Mouse (Mus musculus): ENCODE measurements around the gene Col23a1. TPM values are rescaled to one million over a fixed set of nuclear protein-coding genes. Genes with fewer than 3 reads are reported as not detected.

Gene Col23a1
- polyA plus RNA-seq, 1 experiment from 2014 or later, result 1.7 TPM

DNA sequence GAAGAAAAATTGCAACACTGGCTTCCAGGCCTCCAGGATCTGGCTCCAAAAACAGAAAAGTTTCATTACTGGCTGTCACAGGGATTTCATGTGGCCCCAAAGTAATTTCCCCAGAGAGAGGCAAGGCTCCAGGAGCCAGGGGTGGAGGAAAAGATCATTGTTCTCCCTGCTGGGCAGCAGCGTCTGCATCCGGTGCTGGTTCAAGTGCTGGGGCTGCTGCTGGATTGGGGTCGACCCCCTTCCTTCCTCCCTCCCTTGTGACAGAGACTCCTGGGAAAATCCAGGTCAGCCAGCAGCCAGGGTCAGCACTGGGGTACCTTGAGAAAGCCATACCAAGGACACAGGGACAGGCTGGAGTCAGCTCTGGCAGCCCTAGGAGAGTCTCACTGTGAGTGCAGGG, 129.1 kb downstream of the Col23a1 start:
- WGBS, result 24% methylated on average over 3 of the region's 3 CpGs
- no peak overlapping the region for H3K4me3 ChIP-seq
- no peaks in the 10 kb centered on the region for H3K27me3 ChIP-seq
- H3K9me3 ChIP-seq (replicated peaks), result no peaks in the 10 kb centered on the region
- no peaks in the 10 kb centered on the region for H3K36me3 ChIP-seq (ENCODE audit: poor library complexity, severe bottlenecking)
- H3K9ac ChIP-seq, result no peak overlapping the region
- H3K27ac ChIP-seq, result no peak overlapping the region
- H3K4me1 ChIP-seq, result 0 out of 2 replicates have a peak, but pooled peaks cover 3% of the 10 kb centered on the region
- ATAC-seq, result no peak
- no peak overlapping the region for H3K4me2 ChIP-seq

DNA sequence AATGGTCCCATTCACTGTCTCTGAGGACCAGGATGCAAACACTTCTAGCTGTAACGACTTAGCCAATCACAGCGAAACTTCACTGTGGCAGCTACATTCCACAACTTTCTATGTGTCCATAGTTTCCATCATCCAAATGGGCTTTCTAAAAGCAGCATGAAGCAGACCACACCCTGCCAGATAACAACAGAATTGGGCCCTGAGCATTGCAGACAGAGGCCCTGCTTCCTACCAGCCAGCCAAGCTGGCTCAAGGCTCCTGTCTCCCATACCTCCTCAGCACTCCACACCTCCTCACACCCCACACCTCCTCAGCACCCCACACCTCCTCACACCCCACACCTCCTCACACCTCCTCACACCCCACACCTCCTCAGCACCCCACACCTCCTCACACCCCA, 132.2 kb downstream of the Col23a1 start:
- H3K36me3 ChIP-seq (ENCODE audit: poor library complexity, severe bottlenecking), result no peaks in the 10 kb centered on the region
- H3K4me1 ChIP-seq, result 0 out of 2 replicates have a peak, but pooled peaks cover 3% of the 10 kb centered on the region
- no peak overlapping the region for H3K4me3 ChIP-seq
- no peaks in the 10 kb centered on the region for H3K9me3 ChIP-seq (replicated peaks)
- H3K27me3 ChIP-seq, result no peaks in the 10 kb centered on the region
- WGBS, result 70% methylated on average over 2 of the region's 2 CpGs
- H3K9ac ChIP-seq, result no peak overlapping the region
- H3K4me2 ChIP-seq, result no peak overlapping the region
- no peak overlapping the region for H3K27ac ChIP-seq
- no peak for ATAC-seq

DNA sequence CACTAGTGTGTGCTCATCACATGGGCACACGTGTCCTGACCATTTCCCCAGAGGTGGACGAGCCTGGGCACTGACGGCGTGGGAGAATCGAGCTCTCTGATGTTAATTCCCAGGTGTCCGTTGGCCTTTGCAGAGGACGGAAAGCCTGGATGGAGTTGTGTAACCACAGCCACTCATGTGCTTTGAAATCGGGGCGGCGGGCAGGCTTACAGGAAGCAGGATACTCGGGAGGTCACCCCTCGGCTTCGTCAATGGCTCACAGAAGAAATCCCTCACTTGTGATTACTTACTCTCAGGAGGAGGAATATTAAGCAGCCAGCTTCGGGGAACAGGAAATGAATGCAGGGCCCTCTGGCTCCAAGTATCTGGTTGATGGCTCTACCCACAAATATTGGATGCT, 133.0 kb downstream of the Col23a1 start:
- no peaks in the 10 kb centered on the region for H3K27me3 ChIP-seq
- H3K4me3 ChIP-seq, result no peak overlapping the region
- WGBS, result 80% methylated on average over 14 of the region's 14 CpGs
- H3K9ac ChIP-seq, result no peak overlapping the region
- ATAC-seq, result no peak
- no peaks in the 10 kb centered on the region for H3K9me3 ChIP-seq (replicated peaks)
- no peaks in the 10 kb centered on the region for H3K36me3 ChIP-seq (ENCODE audit: poor library complexity, severe bottlenecking)
- 0 out of 2 replicates have a peak, but pooled peaks cover 3% of the 10 kb centered on the region for H3K4me1 ChIP-seq
- no peak overlapping the region for H3K27ac ChIP-seq
- no peak overlapping the region for H3K4me2 ChIP-seq

DNA sequence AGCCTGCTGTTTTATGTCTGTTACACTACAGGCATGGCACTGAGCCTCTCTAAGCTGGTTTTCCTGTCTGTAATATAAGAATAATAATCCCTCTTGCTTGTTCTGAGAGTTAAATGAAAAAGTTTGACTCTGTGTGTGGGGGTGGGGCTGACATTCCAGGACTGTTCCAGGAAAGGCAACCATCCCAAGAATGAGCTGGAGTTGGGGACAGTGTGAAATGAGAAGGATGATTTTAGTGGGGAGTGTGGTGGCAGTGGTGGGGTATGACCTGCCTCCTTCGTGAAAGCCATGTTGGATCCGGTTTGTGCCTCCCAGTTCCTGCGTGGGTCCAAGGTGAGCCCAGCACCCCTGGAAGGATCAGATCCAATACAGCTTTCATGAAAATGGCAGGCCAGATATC, 136.4 kb downstream of the Col23a1 start:
- no peaks in the 10 kb centered on the region for H3K27me3 ChIP-seq
- no peak for ATAC-seq
- H3K4me2 ChIP-seq, result no peak overlapping the region
- H3K4me1 ChIP-seq, result no peaks in the 10 kb centered on the region
- no peak overlapping the region for H3K4me3 ChIP-seq
- H3K36me3 ChIP-seq (ENCODE audit: poor library complexity, severe bottlenecking), result no peaks in the 10 kb centered on the region
- H3K9ac ChIP-seq, result no peak overlapping the region
- 100% methylated on average over 3 of the region's 3 CpGs for WGBS
- no peak overlapping the region for H3K27ac ChIP-seq
- H3K9me3 ChIP-seq (replicated peaks), result no peaks in the 10 kb centered on the region

DNA sequence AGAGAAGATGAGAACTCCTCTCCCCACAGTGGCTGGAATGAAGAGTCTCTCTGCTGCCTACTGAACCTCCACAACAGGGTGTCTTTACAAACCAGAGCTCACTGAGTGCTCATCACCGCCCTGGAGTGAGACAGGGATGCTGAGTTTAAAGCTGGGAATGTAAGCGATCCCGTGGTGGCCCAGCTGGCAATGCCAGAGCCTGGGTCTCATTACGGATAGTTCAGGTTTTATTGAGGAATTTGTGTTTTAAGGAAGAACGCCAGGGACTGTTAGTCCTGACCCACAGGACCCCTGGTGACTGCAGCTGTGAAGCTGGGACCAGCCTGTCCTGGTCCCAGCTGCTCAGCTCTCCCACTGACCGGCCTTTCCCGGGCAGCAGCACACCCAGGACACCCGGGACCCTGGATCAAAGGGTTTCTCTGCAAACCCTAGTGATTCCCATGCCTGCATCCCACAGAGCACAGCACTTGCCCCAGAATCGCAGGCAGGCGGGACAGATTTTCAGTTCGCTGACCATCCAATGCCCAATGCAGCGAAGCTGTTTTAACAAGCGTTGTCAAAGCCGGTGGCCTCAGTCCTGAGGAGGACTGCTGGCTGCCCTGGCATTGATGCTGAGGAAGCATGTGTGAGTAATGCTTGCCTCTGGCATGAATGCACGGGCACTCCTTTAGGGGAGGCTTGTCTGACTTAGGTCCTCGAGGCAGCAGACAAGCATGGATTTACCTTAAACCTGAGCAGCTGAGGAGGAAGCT, 139.9 kb downstream of the Col23a1 start:
- WGBS, result 42% methylated on average over 16 of the region's 16 CpGs

DNA sequence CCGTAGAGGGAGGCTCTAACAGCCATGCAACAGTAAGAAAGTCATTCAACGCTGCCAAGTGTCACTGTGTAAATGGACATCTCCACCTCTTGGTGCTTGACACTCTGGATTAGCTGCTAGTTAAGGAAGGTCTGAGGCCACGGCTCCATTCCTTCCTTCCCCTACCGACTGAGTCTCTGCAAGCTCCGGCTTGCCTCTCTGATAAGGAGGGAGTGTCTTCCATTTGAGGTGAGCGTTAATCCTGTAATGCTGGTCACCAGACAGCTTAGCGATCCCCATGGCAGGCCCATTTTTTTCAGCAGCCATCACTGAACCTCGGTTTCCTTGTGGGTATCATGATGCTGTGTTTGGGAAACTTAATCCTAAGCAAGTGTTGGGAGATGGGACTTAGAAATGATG, 140.5 kb downstream of the Col23a1 start:
- no peak overlapping the region for H3K27ac ChIP-seq
- H3K4me3 ChIP-seq, result no peak overlapping the region
- no peaks in the 10 kb centered on the region for H3K36me3 ChIP-seq (ENCODE audit: poor library complexity, severe bottlenecking)
- WGBS, result 64% methylated on average over 8 of the region's 8 CpGs
- H3K9ac ChIP-seq, result no peak overlapping the region
- no peak overlapping the region for H3K4me2 ChIP-seq
- H3K4me1 ChIP-seq, result no peaks in the 10 kb centered on the region
- no peak for ATAC-seq
- H3K27me3 ChIP-seq, result no peaks in the 10 kb centered on the region
- no peaks in the 10 kb centered on the region for H3K9me3 ChIP-seq (replicated peaks)

More for the DNA sequence above, 139.9 kb downstream of the Col23a1 start:
- ATAC-seq, result no peak
- Histone ChIP-seq H3K27me3 (no peaks in the 10 kb centered on the region), H3K27ac (no peak overlapping the region), H3K4me1 (no peaks in the 10 kb centered on the region), H3K4me3 (no peak overlapping the region), H3K36me3 (ENCODE audit: poor library complexity, severe bottlenecking) (no peaks in the 10 kb centered on the region), H3K4me2 (no peak overlapping the region), H3K9ac (no peak overlapping the region), H3K9me3 (replicated peaks) (no peaks in the 10 kb centered on the region)

DNA sequence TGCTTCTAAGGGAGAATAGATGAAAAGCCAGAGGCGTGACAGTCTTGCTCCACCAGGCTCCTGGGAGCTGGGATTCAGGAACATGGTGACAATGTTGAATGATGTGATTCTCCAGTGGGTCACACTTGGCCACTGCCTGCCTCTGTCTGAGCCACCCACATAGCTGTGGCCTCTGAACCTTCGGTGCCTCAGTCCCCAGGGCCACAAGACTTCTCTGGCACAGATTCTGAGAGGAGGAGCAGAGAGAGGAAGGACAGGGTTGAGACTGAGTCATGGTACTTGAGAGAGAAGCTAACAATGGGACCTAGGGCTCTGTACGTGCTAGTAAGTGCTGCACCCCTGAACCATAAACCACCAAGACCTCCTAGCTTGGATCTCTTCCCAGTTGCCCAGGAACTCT, 141.6 kb downstream of the Col23a1 start:
- H3K9ac ChIP-seq, result no peak overlapping the region
- H3K4me2 ChIP-seq, result no peak overlapping the region
- H3K36me3 ChIP-seq (ENCODE audit: poor library complexity, severe bottlenecking), result no peaks in the 10 kb centered on the region
- H3K4me1 ChIP-seq, result no peaks in the 10 kb centered on the region
- H3K4me3 ChIP-seq, result no peak overlapping the region
- H3K27ac ChIP-seq, result no peak overlapping the region
- ATAC-seq, result no peak
- 86% methylated on average over 3 of the region's 3 CpGs for WGBS
- H3K27me3 ChIP-seq, result no peaks in the 10 kb centered on the region
- no peaks in the 10 kb centered on the region for H3K9me3 ChIP-seq (replicated peaks)

DNA sequence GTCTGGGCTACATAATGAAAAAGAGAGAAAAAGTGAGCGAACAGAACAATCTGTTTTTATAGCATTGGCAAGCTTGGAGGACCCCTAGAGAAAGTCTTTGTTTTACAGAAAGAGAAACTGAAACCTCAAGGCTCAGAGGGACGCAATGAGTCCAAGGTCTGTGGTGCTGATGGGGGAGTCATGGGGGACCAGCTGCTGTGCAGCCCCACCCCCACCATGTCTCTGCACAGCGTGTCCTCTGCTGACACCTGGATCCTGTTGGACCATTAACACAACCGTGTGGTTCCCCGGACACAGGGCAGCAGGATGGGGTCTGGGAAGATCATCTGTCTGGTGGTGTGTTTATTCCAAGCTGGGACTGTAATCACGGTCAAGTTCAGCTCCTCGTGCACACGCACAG, 142.2 kb downstream of the Col23a1 start:
- no peak overlapping the region for H3K9ac ChIP-seq
- no peaks in the 10 kb centered on the region for H3K36me3 ChIP-seq (ENCODE audit: poor library complexity, severe bottlenecking)
- H3K27me3 ChIP-seq, result no peaks in the 10 kb centered on the region
- WGBS, result 90% methylated on average over 8 of the region's 8 CpGs
- no peaks in the 10 kb centered on the region for H3K4me1 ChIP-seq
- peaks cover 6% of the 10 kb centered on the region; the same call in 1 of the 2 replicates for H3K9me3 ChIP-seq (replicated peaks)
- H3K4me3 ChIP-seq, result no peak overlapping the region
- H3K4me2 ChIP-seq, result no peak overlapping the region
- no peak for ATAC-seq
- H3K27ac ChIP-seq, result no peak overlapping the region

DNA sequence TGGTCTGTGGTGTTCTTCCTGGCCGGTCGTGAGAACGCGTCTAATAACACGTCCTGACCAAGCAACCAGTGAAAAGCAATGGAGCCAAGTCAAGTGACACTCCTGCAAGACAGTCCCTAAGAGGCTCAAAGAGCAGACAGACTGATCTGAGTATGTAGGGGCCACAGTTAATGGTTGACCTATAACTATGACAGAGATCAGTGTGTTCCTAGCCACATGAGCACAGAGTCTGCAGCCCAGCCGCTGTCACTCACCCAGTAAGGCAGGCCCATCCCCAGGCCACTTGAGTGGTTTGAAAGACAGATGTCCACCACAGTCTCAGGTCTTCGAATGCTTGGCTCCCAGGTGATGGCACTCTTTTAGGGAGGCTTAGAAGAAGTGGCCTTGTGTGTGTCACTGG, 152.3 kb downstream of the Col23a1 start:
- H3K27ac ChIP-seq, result no peak overlapping the region
- H3K9me3 ChIP-seq (replicated peaks), result peaks cover 4% of the 10 kb centered on the region; the same call in 1 of the 2 replicates
- H3K4me3 ChIP-seq, result no peak overlapping the region
- no peak overlapping the region for H3K9ac ChIP-seq
- H3K36me3 ChIP-seq (ENCODE audit: poor library complexity, severe bottlenecking), result no peaks in the 10 kb centered on the region
- H3K4me1 ChIP-seq, result no peaks in the 10 kb centered on the region
- H3K27me3 ChIP-seq, result no peaks in the 10 kb centered on the region
- H3K4me2 ChIP-seq, result no peak overlapping the region
- 96% methylated on average over 7 of the region's 7 CpGs for WGBS
- no peak for ATAC-seq

DNA sequence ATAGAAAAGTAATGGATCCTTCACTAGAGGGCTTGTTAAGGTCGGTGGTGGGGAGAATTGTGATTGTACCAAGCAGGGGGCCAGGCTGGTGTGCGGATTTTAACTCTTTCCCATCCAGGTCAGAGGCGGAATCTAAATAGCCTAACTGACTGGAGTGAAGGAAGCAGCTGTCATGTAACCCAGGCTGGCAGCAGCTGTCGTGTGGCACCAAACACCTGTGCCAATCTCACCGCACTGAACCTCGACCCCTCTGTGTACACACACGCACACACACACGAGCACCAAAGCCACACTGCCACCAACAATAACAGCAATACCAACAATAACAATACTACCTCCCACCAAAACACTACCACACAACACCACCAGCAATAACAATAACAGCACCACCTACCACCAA, 152.9 kb downstream of the Col23a1 start:
- 82% methylated on average over 8 of the region's 8 CpGs for WGBS
- ATAC-seq, result no peak

DNA sequence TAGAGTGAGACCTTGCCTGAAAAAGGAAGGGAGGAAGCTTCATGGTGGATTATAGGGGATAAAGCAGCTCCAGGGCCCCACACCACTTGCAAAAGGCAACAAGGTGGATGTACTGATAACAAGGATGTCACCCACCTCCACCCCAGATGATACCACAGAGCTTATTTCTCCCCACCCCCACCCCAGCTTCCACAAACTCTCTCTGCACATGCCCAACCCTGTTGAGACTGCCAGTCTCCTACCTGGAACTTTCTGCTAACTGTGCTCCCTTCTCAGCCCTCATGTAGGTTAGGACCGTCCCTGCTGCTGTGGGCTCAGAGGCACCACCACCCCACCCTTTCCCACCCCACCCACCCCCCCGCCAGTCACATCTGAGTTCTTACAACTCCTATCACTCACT, 154.1 kb downstream of the Col23a1 start:
- Histone ChIP-seq H3K4me1 (0 out of 2 replicates have a peak, but pooled peaks cover 5% of the 10 kb centered on the region), H3K9ac (no peak overlapping the region), H3K4me3 (no peak overlapping the region), H3K36me3 (ENCODE audit: poor library complexity, severe bottlenecking) (no peaks in the 10 kb centered on the region), H3K4me2 (no peak overlapping the region), H3K27me3 (no peaks in the 10 kb centered on the region), H3K9me3 (replicated peaks) (no peaks in the 10 kb centered on the region), H3K27ac (no peak overlapping the region)
- 65% methylated on average over 2 of the region's 2 CpGs for WGBS
- ATAC-seq, result no peak

More for the DNA sequence above, 152.9 kb downstream of the Col23a1 start:
- Histone ChIP-seq H3K4me2 (no peak overlapping the region), H3K4me3 (no peak overlapping the region), H3K36me3 (ENCODE audit: poor library complexity, severe bottlenecking) (no peaks in the 10 kb centered on the region), H3K9me3 (replicated peaks) (no peaks in the 10 kb centered on the region), H3K27me3 (no peaks in the 10 kb centered on the region), H3K4me1 (no peaks in the 10 kb centered on the region), H3K9ac (no peak overlapping the region), H3K27ac (no peak overlapping the region)

DNA sequence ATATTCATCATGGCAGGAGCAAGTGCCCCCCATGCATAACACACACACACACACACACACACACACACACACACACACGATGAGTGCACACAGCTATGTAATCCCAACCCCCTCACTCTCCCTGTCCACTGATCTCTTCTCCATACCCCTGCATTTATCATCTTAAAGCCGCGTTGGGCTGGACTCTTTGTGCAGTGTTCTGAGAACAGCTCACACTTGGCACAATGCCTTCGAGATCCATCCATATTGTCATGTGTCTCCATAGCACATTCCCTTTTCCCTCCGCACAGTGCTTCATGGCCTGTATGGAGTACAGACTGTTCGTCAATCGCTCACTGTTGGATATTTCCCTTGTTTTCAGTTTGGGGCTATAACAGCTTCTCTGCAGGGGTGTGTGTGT, 154.9 kb downstream of the Col23a1 start:
- Histone ChIP-seq H3K9ac (no peak overlapping the region), H3K27ac (no peak overlapping the region), H3K27me3 (no peaks in the 10 kb centered on the region), H3K4me1 (0 out of 2 replicates have a peak, but pooled peaks cover 8% of the 10 kb centered on the region), H3K9me3 (replicated peaks) (no peaks in the 10 kb centered on the region), H3K4me3 (no peak overlapping the region), H3K36me3 (ENCODE audit: poor library complexity, severe bottlenecking) (no peaks in the 10 kb centered on the region), H3K4me2 (no peak overlapping the region)
- 86% methylated on average over 7 of the region's 7 CpGs for WGBS
- no peak for ATAC-seq

Measured in forebrain, embryonic 13.5 days (tissue).